Mouse (Mus musculus) heart, embryonic 11.5 days (tissue): Measurements from ENCODE around the gene Ddx39. TPM values are rescaled to one million over a fixed set of nuclear protein-coding genes. Genes with fewer than 3 reads are reported as not detected.
A peak's percentile ranks its signal among the peaks of the same experiment; 100 is the strongest.

Source experiments
- ATAC-seq: fragments of 200-750 bp; cut with Nextera tagmentation; replicated peaks from 2 replicates; pipeline ENCODE4 v1.8.0; 2017; ENCODE audit warnings: moderate library complexity; ENCODE audit not compliant: insufficient number of reproducible peaks, low FRiP score, low TSS enrichment
- H3K27ac ChIP-seq: fragments of 300-500 bp; sonication (generic); 2 replicates; pipeline ENCODE4 v1.5.1; 2014; ENCODE audit warnings: mild to moderate bottlenecking, low read depth, low read length
- H3K27me3 ChIP-seq: fragments of 300-500 bp; sonication (generic); 2 replicates; pipeline ENCODE4 v1.6.1; 2014; ENCODE audit warnings: mild to moderate bottlenecking, low read length, mixed read lengths; ENCODE audit not compliant: control insufficient read depth, insufficient read depth
- H3K36me3 ChIP-seq: fragments of 300-500 bp; sonication (generic); 2 replicates; pipeline ENCODE4 v1.6.1; 2014; ENCODE audit warnings: mild to moderate bottlenecking, low read length, moderate library complexity, mixed read lengths; ENCODE audit not compliant: control insufficient read depth, insufficient read depth
- H3K4me1 ChIP-seq: fragments of 300-500 bp; sonication (generic); 2 replicates; pipeline ENCODE4 v1.6.1; 2014; ENCODE audit warnings: low read length; ENCODE audit not compliant: control insufficient read depth, insufficient read depth
- H3K4me2 ChIP-seq: fragments of 300-500 bp; sonication (generic); 2 replicates; pipeline ENCODE4 v1.6.1; 2014; ENCODE audit warnings: mild to moderate bottlenecking, moderate library complexity
- H3K4me3 ChIP-seq: fragments of 300-500 bp; sonication (generic); 2 replicates; pipeline ENCODE4 v1.5.1; 2014; ENCODE audit warnings: low read depth, low read length
- H3K9ac ChIP-seq: fragments of 300-500 bp; sonication (generic); 2 replicates; pipeline ENCODE4 v1.6.1; 2014; ENCODE audit warnings: mild to moderate bottlenecking, low read depth, low read length, moderate library complexity
- H3K9me3 ChIP-seq: fragments of 300-500 bp; sonication (generic); replicated peaks from 2 replicates; pipeline ENCODE4 v1.6.1; 2016; ENCODE audit warnings: low read length; ENCODE audit not compliant: control insufficient read depth
- whole genome bisulfite sequencing: fragments of 180-500 bp; shearing (Covaris S2); extraction: QIAGEN DNeasy Blood & Tissue Kit; methylation state at CpG from one replicate; pipeline ENCODE4 v1.1.7; 2014; ENCODE audit not compliant: insufficient replicate concordance; 5-methylcytosine and 5-hydroxymethylcytosine counted together
- polyA plus RNA-seq: library from polyadenylated mRNA; unstranded; fragments of >200 nt; fragmentation: Nextera tagmentation; extraction: Ambion mirVana; gene quantifications from 2 replicates; pipeline ENCODE4 v1.2.1, GENCODE M21; 2014

The Ddx39 gene
- polyA plus RNA-seq, 1 experiment from 2014 or later, result 143 TPM

DNA sequence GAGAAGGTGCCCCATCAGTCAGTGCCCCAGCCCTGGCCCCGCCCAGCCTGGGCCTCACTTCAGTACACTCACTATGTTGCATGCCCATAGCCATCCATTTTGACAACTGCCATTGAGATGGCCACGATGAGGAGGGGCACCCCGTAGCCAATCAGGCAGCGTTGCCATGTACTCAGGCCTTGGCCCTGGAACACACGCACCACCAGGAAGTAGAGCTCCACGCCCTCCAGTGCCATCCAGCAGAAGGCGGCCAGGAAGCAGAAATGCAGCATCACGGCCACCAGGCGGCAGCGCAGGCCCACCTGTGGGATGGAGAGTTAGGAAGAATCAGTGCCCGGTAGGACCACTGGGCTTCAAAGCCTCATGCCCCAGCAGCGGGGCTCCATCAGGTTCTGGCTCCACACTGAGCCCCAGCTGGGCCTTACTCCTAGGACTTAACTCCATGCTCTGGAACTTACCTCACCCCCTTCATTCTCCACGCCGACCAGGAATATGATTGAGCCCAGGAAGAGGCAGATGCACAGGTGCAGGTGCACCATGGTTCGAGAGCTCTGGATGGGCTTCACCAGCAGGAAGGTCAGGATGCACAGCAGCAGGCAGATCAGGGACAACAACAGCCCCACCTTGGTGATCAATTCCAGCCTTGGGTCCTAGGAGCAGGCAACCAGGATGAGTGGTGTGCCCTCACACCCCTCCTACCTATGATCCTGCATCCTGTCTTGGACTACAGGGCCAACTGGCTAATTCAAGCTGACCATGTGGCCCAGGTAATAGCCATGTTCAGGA is 9.9 kb downstream of the Ddx39 start:
- H3K27me3 ChIP-seq, result no peaks in the 10 kb centered on the region
- no peaks in the 10 kb centered on the region for H3K9me3 ChIP-seq
- no peak overlapping the region for H3K4me3 ChIP-seq
- H3K9ac ChIP-seq, result no peak overlapping the region
- peaks cover 50% of the 10 kb centered on the region for H3K36me3 ChIP-seq
- H3K4me1 ChIP-seq, result no peaks in the 10 kb centered on the region
- no peak overlapping the region for H3K27ac ChIP-seq
- WGBS, result 56% methylated on average over 15 of the region's 15 CpGs
- H3K4me2 ChIP-seq, result no peak overlapping the region
- ATAC-seq, result no peak

DNA sequence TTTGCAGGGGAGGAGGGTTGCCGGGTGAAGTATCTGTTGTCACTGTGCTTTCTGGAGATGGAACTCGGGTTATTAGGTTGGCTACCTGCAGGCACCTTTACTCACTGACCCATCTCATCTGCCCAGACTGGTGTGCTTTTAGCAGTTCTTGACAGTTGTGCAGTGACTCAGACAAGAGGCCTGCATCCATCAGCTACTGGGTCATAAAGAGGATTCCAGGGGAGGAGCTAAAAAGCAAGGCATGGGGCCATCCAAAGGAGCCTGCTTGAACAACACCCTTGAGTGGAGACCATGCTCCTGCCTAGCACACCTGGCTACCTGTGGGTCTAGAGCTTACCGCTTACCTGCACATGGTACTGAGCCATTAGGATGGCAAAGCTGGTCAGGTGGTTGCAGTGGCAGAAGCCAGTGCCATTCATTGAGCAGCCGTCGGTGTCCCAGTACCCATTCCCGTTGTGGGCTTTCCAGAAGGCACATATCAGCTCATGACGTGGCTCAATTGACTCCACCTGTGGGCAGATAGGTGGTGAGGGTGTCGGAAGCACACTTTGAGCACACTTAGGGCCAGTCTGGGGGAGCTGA is 10.6 kb downstream of the Ddx39 start:
- Histone ChIP-seq H3K36me3 (peaks cover 43% of the 10 kb centered on the region), H3K9me3 (no peaks in the 10 kb centered on the region), H3K9ac (no peak overlapping the region), H3K4me2 (no peak overlapping the region), H3K27ac (no peak overlapping the region), H3K4me3 (no peak overlapping the region), H3K4me1 (no peaks in the 10 kb centered on the region), H3K27me3 (no peaks in the 10 kb centered on the region)
- WGBS, result 92% methylated on average over 8 of the region's 8 CpGs
- no peak for ATAC-seq

DNA sequence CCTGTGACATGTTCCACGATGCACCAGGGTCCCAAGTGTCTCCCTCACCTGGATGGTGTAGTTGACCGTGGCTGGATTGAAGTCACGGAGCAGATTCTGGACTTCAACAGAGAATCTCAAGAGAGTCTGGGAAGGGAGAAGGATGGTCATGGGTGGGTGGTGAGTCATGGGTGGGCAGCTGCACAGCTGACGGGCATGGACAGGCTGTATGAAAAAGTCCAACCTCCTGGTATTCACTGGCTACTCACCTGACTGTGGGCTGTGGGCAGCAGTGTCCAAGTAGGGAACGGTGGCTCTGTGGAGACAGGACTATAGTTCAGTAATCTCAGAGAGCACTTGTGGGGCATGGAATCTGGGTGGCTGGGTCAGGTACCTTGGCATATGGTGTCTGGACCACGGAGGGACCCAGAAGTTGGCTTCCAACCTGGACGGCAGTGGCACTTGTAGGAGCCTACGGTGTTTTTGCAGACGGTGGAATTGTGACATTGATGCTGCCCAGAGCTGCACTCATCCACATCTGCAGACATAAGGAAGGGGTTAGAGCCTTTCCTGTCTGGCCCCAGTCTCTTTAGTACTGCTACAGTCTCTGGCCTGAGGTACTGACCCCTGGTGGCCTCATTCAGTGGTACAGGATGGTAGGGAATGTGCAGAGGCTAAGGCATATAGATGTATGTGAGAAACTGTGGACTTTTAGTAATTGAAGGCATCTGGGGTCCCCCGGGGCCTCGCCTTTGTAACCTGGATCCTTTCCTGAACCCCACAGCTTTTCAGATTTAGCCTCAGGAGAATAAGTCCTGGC is 14.2 kb downstream of the Ddx39 start:
- Histone ChIP-seq H3K27me3 (no peaks in the 10 kb centered on the region), H3K4me1 (no peaks in the 10 kb centered on the region), H3K4me2 (no peak overlapping the region), H3K9ac (no peak overlapping the region), H3K36me3 (peaks cover 10% of the 10 kb centered on the region), H3K27ac (no peak overlapping the region), H3K4me3 (no peak overlapping the region), H3K9me3 (no peaks in the 10 kb centered on the region)
- ATAC-seq, result no peak
- 68% methylated on average over 11 of the region's 11 CpGs for WGBS

DNA sequence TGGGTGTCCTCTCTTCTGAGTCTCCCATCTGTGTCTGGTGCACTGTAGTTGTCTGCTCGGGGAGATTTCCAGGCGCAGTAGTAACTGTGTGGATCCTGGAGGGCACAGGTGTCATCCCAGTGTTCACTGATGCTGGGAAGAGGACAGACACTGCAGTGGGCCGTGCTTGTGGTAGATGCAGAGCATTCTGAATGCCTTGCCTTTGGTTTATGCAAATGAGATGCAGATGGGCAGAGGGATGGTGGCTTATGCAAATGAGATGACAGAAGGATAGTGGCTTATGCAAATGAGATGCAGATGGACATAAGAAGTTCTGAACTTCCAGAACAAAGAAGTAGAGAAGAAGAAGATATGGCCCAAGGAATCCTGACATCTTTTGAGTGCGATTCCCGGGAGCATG is 16.9 kb downstream of the Ddx39 start:
- Histone ChIP-seq H3K27ac (no peak overlapping the region), H3K9ac (no peak overlapping the region)
- no peak for ATAC-seq

DNA sequence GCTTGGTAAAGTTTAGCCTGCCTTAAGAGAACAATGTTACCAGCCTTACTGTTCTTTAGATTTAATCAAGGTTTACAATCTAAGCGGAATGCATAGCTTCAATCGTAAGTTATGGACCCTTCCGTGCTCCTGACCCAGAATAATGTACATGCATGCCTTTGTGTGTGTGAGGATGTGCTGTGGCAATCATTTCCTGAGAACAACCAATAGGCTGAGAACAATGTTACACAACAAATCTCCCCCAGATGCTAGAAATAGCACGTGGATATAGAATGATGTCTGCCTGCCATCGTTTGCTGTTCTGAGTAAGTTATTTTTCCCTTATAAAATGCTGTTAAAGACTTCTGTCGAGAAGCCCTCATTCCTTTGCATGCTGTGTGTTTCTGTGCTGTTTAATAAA is 17.9 kb downstream of the Ddx39 start:
- no peak for ATAC-seq
- no peaks in the 10 kb centered on the region for H3K27me3 ChIP-seq
- no peak overlapping the region for H3K4me3 ChIP-seq
- H3K9ac ChIP-seq, result no peak overlapping the region
- no peaks in the 10 kb centered on the region; the same call in 1 of the 2 replicates for H3K36me3 ChIP-seq
- 80% methylated on average over 6 of the region's 6 CpGs for whole genome bisulfite sequencing
- H3K27ac ChIP-seq, result no peak overlapping the region
- H3K4me1 ChIP-seq, result peaks cover 5% of the 10 kb centered on the region
- H3K9me3 ChIP-seq, result no peaks in the 10 kb centered on the region
- no peak overlapping the region for H3K4me2 ChIP-seq

More for the DNA sequence above, 16.9 kb downstream of the Ddx39 start:
- Histone ChIP-seq H3K4me1 (no peaks in the 10 kb centered on the region), H3K27me3 (no peaks in the 10 kb centered on the region), H3K9me3 (no peaks in the 10 kb centered on the region), H3K4me3 (no peak overlapping the region), H3K4me2 (no peak overlapping the region), H3K36me3 (no peaks in the 10 kb centered on the region; the same call in 1 of the 2 replicates)
- 69% methylated on average over 5 of the region's 5 CpGs for whole genome bisulfite sequencing

DNA sequence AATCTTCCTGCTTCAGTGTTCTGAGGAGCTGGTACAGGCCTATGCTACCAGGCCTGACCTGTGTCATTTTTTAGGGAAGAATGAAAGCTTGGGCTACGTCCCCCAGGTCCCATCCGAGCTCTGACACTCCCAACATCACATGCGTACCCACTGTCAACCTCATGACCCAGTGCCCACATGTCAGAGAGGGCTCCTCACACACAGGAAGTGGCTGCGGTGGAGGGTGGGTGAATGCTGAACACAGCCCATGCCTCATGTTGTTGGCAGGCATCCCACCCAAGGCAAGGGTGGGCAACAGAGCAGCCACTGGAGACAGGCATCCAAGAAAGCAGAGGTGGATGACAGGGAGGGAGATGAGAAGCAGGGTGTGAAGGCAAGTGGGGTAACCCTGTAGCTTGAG is 21.7 kb downstream of the Ddx39 start:
- 89% methylated on average over 4 of the region's 4 CpGs for WGBS

DNA sequence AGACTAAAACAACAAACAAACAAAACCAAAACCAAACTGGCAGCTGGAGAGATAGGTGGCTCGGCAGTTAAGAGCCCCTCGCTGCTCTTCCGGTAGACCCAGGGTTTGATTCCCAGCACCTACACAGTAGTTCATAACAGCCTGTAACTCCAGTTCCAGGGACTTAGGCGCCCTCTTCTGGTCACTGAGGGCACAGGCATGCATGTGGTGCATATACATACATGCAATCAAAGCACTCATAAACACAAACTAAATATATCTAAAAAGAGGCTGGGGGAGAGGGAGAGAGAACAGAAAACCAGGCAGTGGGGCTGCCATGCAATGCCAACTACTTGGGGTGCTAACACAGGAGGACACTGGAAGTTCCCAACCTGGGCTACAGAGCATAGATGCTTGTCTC is 22.4 kb downstream of the Ddx39 start:
- H3K36me3 ChIP-seq, result no peaks in the 10 kb centered on the region
- 79% methylated on average over 4 of the region's 4 CpGs for WGBS
- no peak for ATAC-seq
- H3K27ac ChIP-seq, result no peak overlapping the region; the same call in 1 of the 2 replicates
- no peak overlapping the region for H3K9ac ChIP-seq
- H3K4me1 ChIP-seq, result peaks cover 24% of the 10 kb centered on the region
- no peaks in the 10 kb centered on the region for H3K9me3 ChIP-seq
- H3K27me3 ChIP-seq, result no peaks in the 10 kb centered on the region
- no peak overlapping the region for H3K4me3 ChIP-seq
- no peak overlapping the region; the same call in 1 of the 2 replicates for H3K4me2 ChIP-seq

More for the DNA sequence above, 21.7 kb downstream of the Ddx39 start:
- no peak overlapping the region for H3K9ac ChIP-seq
- H3K27me3 ChIP-seq, result no peaks in the 10 kb centered on the region
- no peak for ATAC-seq
- no peaks in the 10 kb centered on the region for H3K36me3 ChIP-seq
- H3K4me3 ChIP-seq, result no peak overlapping the region
- peaks cover 24% of the 10 kb centered on the region for H3K4me1 ChIP-seq
- no peaks in the 10 kb centered on the region for H3K9me3 ChIP-seq
- H3K27ac ChIP-seq, result no peak overlapping the region
- no peak overlapping the region for H3K4me2 ChIP-seq

DNA sequence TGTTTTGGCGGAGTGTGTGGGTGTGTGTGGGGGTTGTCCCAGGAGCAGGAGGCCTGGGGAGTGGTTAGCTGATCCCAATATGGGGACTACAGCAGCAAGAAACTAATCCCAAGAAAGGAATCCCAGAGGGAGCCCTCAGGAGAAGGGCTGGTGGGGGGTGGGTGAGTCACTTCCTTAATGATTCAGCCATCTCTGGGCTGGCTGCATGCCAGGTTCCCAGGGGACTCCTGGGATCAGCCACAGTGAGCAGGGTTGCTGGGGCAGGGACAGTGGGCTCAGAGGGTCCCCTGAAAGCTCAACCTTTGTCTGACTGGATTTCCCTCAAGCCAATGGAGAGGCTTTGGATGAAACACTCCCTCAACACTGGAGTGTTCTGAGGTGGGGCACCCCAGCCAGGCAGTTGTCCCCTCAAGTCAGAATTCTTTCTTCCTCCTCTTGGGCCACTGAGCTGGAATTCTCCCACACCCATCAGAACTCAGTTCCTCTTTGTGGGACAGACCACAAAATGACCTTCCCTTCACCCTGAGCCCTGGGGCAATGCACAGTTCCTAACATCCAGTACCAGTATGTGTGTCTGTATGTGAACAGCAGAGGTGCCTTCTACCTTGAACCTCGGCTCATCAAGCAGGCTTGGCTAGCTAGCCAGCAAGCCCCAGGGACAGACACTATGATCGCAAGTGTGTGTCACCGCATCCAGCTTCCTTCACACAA is 23.0 kb downstream of the Ddx39 start:
- 0 out of 2 replicates have a peak overlapping the region, but pooled peaks have one; percentile 34 for H3K9ac ChIP-seq
- no peak overlapping the region for H3K4me3 ChIP-seq
- ATAC-seq, result no peak
- 61% methylated on average over 4 of the region's 4 CpGs for WGBS
- peaks cover 24% of the 10 kb centered on the region for H3K4me1 ChIP-seq
- no peak overlapping the region; the same call in 1 of the 2 replicates for H3K4me2 ChIP-seq
- H3K27ac ChIP-seq, result peak overlapping the region; percentile 50
- no peaks in the 10 kb centered on the region for H3K9me3 ChIP-seq
- H3K27me3 ChIP-seq, result no peaks in the 10 kb centered on the region
- H3K36me3 ChIP-seq, result no peaks in the 10 kb centered on the region
